35 mouse cellular contexts compared by ENCODE assay signal in genomic region chr11:72285971-72286480, GRCm38 (mm10). TPM values are rescaled to one million over a fixed set of nuclear protein-coding genes. Genes with fewer than 3 reads are reported as not detected.
DNase-seq lines count a peak whose midpoint lies in the region; ATAC-seq and TF ChIP-seq lines count a peak whose summit lies in the region.
"Had no signal": no experiment of that assay in that cellular context is flagged by ENCODE, and none has a peak within 500 bp of the region (broad histone marks: within the 10 kb centered on the region; RNA-seq: fewer than 3 reads in every experiment).

No protein-coding gene starts in this region.

- peaks cover 7% of the 10 kb centered on the region for H3K9me3 ChIP-seq in ES-Bruce4 (replicated peaks; ENCODE audit: control insufficient read depth, insufficient read depth, low read length, poor library complexity, severe bottlenecking)
- H3K9me3 ChIP-seq in midbrain, embryonic 14.5 days (ENCODE audit: control insufficient read depth, low read length) = no peaks in the 10 kb centered on the region
- H3K9me3 ChIP-seq: forebrain, embryonic 10.5 days; forebrain, embryonic 13.5 days; heart, embryonic 10.5 days; heart, embryonic 13.5 days had no signal

- H3K27me3 ChIP-seq in ES-Bruce4 (ENCODE audit: control insufficient read depth, insufficient read depth, low read length, poor library complexity, severe bottlenecking) = no peaks in the 10 kb centered on the region
- H3K27me3 ChIP-seq in myocyte (ENCODE audit: control insufficient read depth, insufficient read depth, insufficient read length) = no peaks in the 10 kb centered on the region
- no peaks in the 10 kb centered on the region for H3K27me3 ChIP-seq in midbrain, embryonic 14.5 days (ENCODE audit: control insufficient read depth, insufficient read depth, low read length)
- H3K27me3 ChIP-seq: forebrain, embryonic 13.5 days; heart, embryonic 13.5 days; Patski had no signal

- TF ChIP-seq CTCF in ES-Bruce4 (IDR thresholded peaks at IDR 0.05; ENCODE audit: low read depth, low read length) = no peak

- H3K36me3 ChIP-seq in ES-Bruce4 (ENCODE audit: control insufficient read depth, insufficient read depth, low read length, poor library complexity, severe bottlenecking) = no peaks in the 10 kb centered on the region
- no peaks in the 10 kb centered on the region for H3K36me3 ChIP-seq in myocyte (ENCODE audit: control insufficient read depth, insufficient read depth)
- no peaks in the 10 kb centered on the region for H3K36me3 ChIP-seq in midbrain, embryonic 14.5 days (ENCODE audit: control insufficient read depth, insufficient read depth, low read length)
- H3K36me3 ChIP-seq: forebrain, embryonic 10.5 days; heart, embryonic 10.5 days; heart, embryonic 13.5 days had no signal

- H3K4me2 ChIP-seq in myocyte (ENCODE audit: low read depth) = peak overlapping the region; percentile 10
- H3K4me2 ChIP-seq in midbrain, embryonic 14.5 days (ENCODE audit: low read length) = no peak overlapping the region
- H3K4me2 ChIP-seq: forebrain, embryonic 13.5 days; heart, embryonic 13.5 days; hindbrain, embryonic 14.5 days had no signal

- 0 out of 2 replicates have a peak, but pooled peaks have one; percentile 23 for TF ChIP-seq EP300 in ES-Bruce4 (IDR thresholded peaks at IDR 0.05; ENCODE audit: insufficient read depth, low read depth, low read length)

- DNase-seq in 3T3-L1 (ENCODE audit: low read depth, low spot score) = peak; percentile 56
- DNase-seq in Muller cell, postnatal 12 days (ENCODE audit: inconsistent ontology term) = peak; percentile 84
- DNase-seq in layer of hippocampus, postnatal 10 days (ENCODE audit: low spot score in 2 of 2) = no peak
- DNase-seq in T-cell, adult 2 months (ENCODE audit: low spot score) = no peak
- DNase-seq in midbrain, embryonic 14.5 days = no peak
- DNase-seq: adrenal gland, postnatal 10 days; adrenal gland, postnatal 36 days; cerebellum, adult 18-20 months; cerebellum, adult 9-10 months; cerebellum, postnatal 14 days; gastrocnemius, postnatal 10 days; heart, adult 18-20 months; heart, postnatal 14 days; heart, postnatal 4 days had no signal

- 81% methylated on average over 6 of the region's 6 CpGs for WGBS in midbrain, embryonic 14.5 days

- no peak for ATAC-seq in midbrain, embryonic 14.5 days (ENCODE audit: low FRiP score, low TSS enrichment)
- ATAC-seq: CD4-positive, CD25-positive, alpha-beta regulatory T cell, adult 4 months; forebrain, embryonic 13.5 days; forebrain, embryonic 16.5 days; hindbrain, postnatal 0 days; inflammation-experienced regulatory T-cells, adult 6 months; intestine, embryonic 16.5 days; Patski had no signal

- peak overlapping the region; percentile 71; the same call in 1 of the 2 replicates for H3K27ac ChIP-seq in ES-Bruce4 (ENCODE audit: insufficient read depth, low read length)
- H3K27ac ChIP-seq in midbrain, embryonic 14.5 days (replicated peaks; ENCODE audit: low read depth, low read length) = no peak overlapping the region
- H3K27ac ChIP-seq: forebrain, embryonic 10.5 days; forebrain, embryonic 13.5 days; heart, embryonic 10.5 days; heart, embryonic 13.5 days; hindbrain, embryonic 14.5 days; hindbrain, postnatal 0 days had no signal

- no peaks in the 10 kb centered on the region for H3K79me2 ChIP-seq in myocyte (ENCODE audit: control insufficient read depth, insufficient read depth)

- H3K9ac ChIP-seq in ES-Bruce4 (ENCODE audit: low read depth, poor library complexity, severe bottlenecking) = no peak overlapping the region
- H3K9ac ChIP-seq in midbrain, embryonic 14.5 days (replicated peaks; ENCODE audit: low read length) = no peak overlapping the region
- H3K9ac ChIP-seq: forebrain, embryonic 13.5 days; heart, embryonic 13.5 days; hindbrain, embryonic 14.5 days had no signal

- H3K4me3 ChIP-seq in ES-Bruce4 (ENCODE audit: low read depth, low read length) (no peak overlapping the region), myocyte (no peak overlapping the region)
- no peak overlapping the region for H3K4me3 ChIP-seq in midbrain, embryonic 14.5 days (replicated peaks; ENCODE audit: low read depth, low read length)
- H3K4me3 ChIP-seq: forebrain, embryonic 10.5 days; forebrain, embryonic 13.5 days; heart, embryonic 10.5 days; heart, embryonic 13.5 days had no signal

- peaks cover 3% of the 10 kb centered on the region for H3K4me1 ChIP-seq in ES-Bruce4 (ENCODE audit: control insufficient read depth, insufficient read depth, low read length)
- H3K4me1 ChIP-seq in midbrain, embryonic 14.5 days (ENCODE audit: control insufficient read depth, insufficient read depth, low read length) = no peaks in the 10 kb centered on the region
- H3K4me1 ChIP-seq: heart, embryonic 10.5 days had no signal

- TF ChIP-seq POLR2A in ES-Bruce4 (IDR thresholded peaks at IDR 0.05; ENCODE audit: insufficient read depth, low read length) (no peak), myocyte (IDR thresholded peaks at IDR 0.05; ENCODE audit: insufficient read length, low read depth) (no peak)

- H3ac ChIP-seq in myocyte (ENCODE audit: control insufficient read depth, insufficient read length) = no peak overlapping the region

TF ChIP-seq in myocyte, 11 proteins besides CTCF, POLR2A, EP300 and RAD21:
- TF ChIP-seq POLR2AphosphoS2 (IDR thresholded peaks at IDR 0.05; ENCODE audit: insufficient read length, low read depth) (no peak), CEBPB (IDR thresholded peaks at IDR 0.05; ENCODE audit: insufficient read depth, poor library complexity, severe bottlenecking) (no peak), MYOD1 (IDR thresholded peaks at IDR 0.05; ENCODE audit: control insufficient read depth in 1 of 3, insufficient read length in 2 of 3, low read depth in 2 of 3) (no peak), TCF3 (IDR thresholded peaks at IDR 0.05; ENCODE audit: insufficient read length, low read depth) (no peak), USF1 (IDR thresholded peaks at IDR 0.05; ENCODE audit: low read depth) (no peak), REST (IDR thresholded peaks at IDR 0.05; ENCODE audit: insufficient read depth, insufficient read length) (no peak), SRF (IDR thresholded peaks at IDR 0.05; ENCODE audit: control insufficient read depth, insufficient read length, low read depth) (no peak), E2F4 (IDR thresholded peaks at IDR 0.05; ENCODE audit: insufficient read depth) (no peak), MYOG (IDR thresholded peaks at IDR 0.05; ENCODE audit: control insufficient read depth in 1 of 3, insufficient read depth in 1 of 3, insufficient read length in 2 of 3, low read depth in 2 of 3) (no peak), MAX (IDR thresholded peaks at IDR 0.05; ENCODE audit: low read depth) (no peak), TCF12 (IDR thresholded peaks at IDR 0.05; ENCODE audit: insufficient read depth, poor library complexity, severe bottlenecking) (no peak)

RNA-seq across cellular contexts. Expression of gene Xaf1, which starts 15.4 kb away (rescaled TPM):
- polyA plus RNA-seq in ES-Bruce4 (2011; ENCODE audit: insufficient read depth, insufficient read length, low read depth, missing spikeins) = 8.2 and 9.0 TPM in 2 replicates
- polyA plus RNA-seq in myocyte (2012; fragmentation: generic; extraction: Trizol) = 5.9 TPM
- total RNA-seq in layer of hippocampus, postnatal 10 days (2021) = 1 to 10 TPM; 1.9 to 2.5 TPM
- 1.1 and 3.3 TPM in 2 replicates for polyA plus RNA-seq in midbrain, embryonic 14.5 days (2014; fragmentation: Nextera tagmentation; extraction: Ambion mirVana)

RNA-seq across cellular contexts. Expression of gene Slc13a5, which starts 19.0 kb away (rescaled TPM):
- polyA plus RNA-seq in ES-Bruce4 (2011; ENCODE audit: insufficient read depth, insufficient read length, low read depth, missing spikeins) = 0.31 and 1.4 TPM in 2 replicates
- polyA plus RNA-seq in myocyte (2012; fragmentation: generic; extraction: Trizol) = 0.72 TPM
- 10 to 100 TPM; 13.0 to 17.8 TPM for total RNA-seq in layer of hippocampus, postnatal 10 days (2021)
- polyA plus RNA-seq in midbrain, embryonic 14.5 days (2014; fragmentation: Nextera tagmentation; extraction: Ambion mirVana) = 1.0 and 2.0 TPM in 2 replicates
- total RNA-seq: adrenal gland, adult 18-20 months; gastrocnemius, adult 18-20 months; heart, adult 18-20 months; heart, postnatal 14 days had no signal
- polyA plus RNA-seq: CD4-positive, CD25-positive, alpha-beta regulatory T cell, adult 4 months; embryonic facial prominence, embryonic 11.5 days; forebrain, embryonic 10.5 days; inflammation-experienced regulatory T-cells, adult 6 months had no signal

RNA-seq across cellular contexts. Expression of gene Fbxo39, which starts 28.2 kb away (rescaled TPM):
- polyA plus RNA-seq in ES-Bruce4 (2011; ENCODE audit: insufficient read depth, insufficient read length, low read depth, missing spikeins) = not detected in 2 replicates
- 0.02 TPM for polyA plus RNA-seq in myocyte (2012; fragmentation: generic; extraction: Trizol)
- total RNA-seq in layer of hippocampus, postnatal 10 days (2021) = not detected
- polyA plus RNA-seq in midbrain, embryonic 14.5 days (2014; fragmentation: Nextera tagmentation; extraction: Ambion mirVana) = not detected in 2 replicates
- total RNA-seq: adrenal gland, adult 18-20 months; adrenal gland, postnatal 10 days; adrenal gland, postnatal 36 days; gastrocnemius, adult 18-20 months; gastrocnemius, postnatal 10 days; gastrocnemius, postnatal 4 days; heart, adult 18-20 months; heart, postnatal 14 days; heart, postnatal 4 days had no signal
- polyA plus RNA-seq: C2C12; embryonic facial prominence, embryonic 11.5 days; embryonic facial prominence, embryonic 14.5 days; forebrain, embryonic 10.5 days; forebrain, embryonic 13.5 days; forebrain, embryonic 16.5 days; heart, embryonic 10.5 days; heart, embryonic 13.5 days; heart, embryonic 16.5 days; hindbrain, embryonic 11.5 days; hindbrain, embryonic 14.5 days; hindbrain, postnatal 0 days; inflammation-experienced regulatory T-cells, adult 6 months; intestine, embryonic 16.5 days; Patski had no signal

Comparison
In these comparisons a context has a peak if more than half of its experiments do, and no peak if none do; other contexts are left out.
1. DNase-seq: peak in 3T3-L1 (single experiment) and Muller cell, postnatal 12 days (single experiment); none in layer of hippocampus, postnatal 10 days (0 of 2), T-cell, adult 2 months (single experiment) and midbrain, embryonic 14.5 days (single experiment).